Mouse (Mus musculus): ENCODE results near the gene Cmss1.

Gene Cmss1

GRCm38 (mm10) chr16:57556244-57556643, 50.4 kb downstream of the Cmss1 start:
- no peak for DNase-seq

DNA sequence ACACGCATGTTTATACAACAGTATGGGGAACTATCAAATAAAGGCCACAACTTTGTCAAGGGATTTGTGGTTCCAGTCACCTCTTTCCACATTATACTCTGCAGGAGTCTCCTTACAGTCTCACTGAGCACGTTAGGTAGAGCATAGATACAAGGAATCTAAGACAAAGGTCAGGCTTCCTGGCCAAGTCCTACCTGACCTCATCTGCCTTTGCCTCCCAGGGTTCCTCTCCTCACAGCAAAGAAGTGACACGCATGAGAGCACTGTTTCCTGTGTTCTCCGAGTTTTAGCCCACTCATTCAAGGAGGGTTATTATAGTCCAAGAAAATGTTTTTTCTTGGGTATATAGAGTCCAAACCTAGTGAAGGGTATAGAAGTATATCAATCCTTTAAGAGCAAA, 51.0 kb downstream of the Cmss1 start:
- DNase-seq: no peak

GRCm38 (mm10) chr16:57554886-57555400, 51.7 kb downstream of the Cmss1 start:
- DNase-seq: no peak

DNA sequence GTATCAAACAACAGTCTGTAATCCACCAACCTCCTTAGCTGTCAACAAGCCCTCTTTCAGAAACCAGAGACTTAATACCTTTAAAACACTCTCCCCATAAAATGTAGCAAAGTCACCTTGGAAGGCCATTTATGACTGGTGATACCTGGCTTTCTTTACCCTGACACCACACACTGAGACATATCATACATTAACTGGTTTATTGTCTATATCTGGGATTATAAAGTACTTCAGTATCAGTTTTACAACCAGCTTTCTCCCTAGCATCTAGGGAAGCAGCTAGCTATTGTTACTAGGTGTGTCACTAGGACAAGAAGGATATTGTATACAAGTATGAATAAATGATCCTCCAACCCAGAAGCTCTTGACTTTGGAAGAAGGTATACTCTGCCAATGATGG, 53.4 kb downstream of the Cmss1 start:
- no peak for DNase-seq

GRCm38 (mm10) chr16:57552709-57553108, 54.0 kb downstream of the Cmss1 start:
- no peak for DNase-seq

DNA sequence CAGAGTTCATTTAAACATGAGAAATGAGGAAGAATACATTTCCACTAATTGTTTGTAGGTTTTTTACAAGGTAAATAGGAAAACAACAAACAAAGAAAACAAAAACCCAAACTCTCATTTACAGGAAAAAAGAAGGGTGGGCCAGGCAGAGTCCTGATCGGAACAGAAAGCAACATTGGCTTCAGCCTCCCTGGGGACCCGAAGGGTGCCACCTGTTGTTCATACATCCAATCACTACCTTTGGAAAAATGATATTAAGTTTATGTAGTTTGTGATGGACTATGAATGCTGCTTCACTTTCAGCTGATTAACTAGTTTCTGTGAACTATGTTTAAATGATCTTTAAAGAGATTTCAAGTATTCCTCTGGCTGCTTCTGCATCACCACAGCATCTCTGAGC, 55.0 kb downstream of the Cmss1 start:
- DNase-seq: no peak

GRCm38 (mm10) chr16:57550817-57551216, 55.8 kb downstream of the Cmss1 start:
- no peak for DNase-seq

GRCm38 (mm10) chr16:57550088-57550487, 56.6 kb downstream of the Cmss1 start:
- DNase-seq: no peak

GRCm38 (mm10) chr16:57549061-57550037, 57.3 kb downstream of the Cmss1 start:
- DNase-seq: no peak

DNA sequence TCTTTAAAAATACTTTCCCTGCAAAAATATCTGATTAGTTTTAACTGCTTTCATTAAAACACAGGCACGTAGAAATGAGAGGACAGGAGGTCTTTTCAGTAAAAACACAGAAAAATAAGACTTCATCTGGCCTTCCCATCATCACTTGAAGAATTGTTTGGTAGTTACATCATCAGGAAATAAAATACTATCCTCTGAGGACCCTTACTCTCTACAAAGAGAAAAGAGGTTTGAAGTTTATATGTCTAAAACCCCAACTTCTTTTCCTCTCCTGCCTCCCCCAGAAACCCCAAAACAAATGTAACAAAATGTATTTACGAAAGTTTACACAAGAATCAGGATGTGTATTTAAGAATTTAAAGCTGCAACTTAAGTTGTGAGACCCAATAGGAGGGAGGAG, 58.1 kb downstream of the Cmss1 start:
- no peak for DNase-seq

- DNase-seq: no peak
Observed at GRCm38 (mm10) chr16:57546355-57546754, 60.3 kb downstream of the Cmss1 start.

GRCm38 (mm10) chr16:57544441-57544840, 62.2 kb downstream of the Cmss1 start:
- DNase-seq: no peak

GRCm38 (mm10) chr16:57543243-57543642, 63.4 kb downstream of the Cmss1 start:
- DNase-seq: no peak

- no peak for DNase-seq
Observed at GRCm38 (mm10) chr16:57536511-57536910, 70.2 kb downstream of the Cmss1 start.

DNA sequence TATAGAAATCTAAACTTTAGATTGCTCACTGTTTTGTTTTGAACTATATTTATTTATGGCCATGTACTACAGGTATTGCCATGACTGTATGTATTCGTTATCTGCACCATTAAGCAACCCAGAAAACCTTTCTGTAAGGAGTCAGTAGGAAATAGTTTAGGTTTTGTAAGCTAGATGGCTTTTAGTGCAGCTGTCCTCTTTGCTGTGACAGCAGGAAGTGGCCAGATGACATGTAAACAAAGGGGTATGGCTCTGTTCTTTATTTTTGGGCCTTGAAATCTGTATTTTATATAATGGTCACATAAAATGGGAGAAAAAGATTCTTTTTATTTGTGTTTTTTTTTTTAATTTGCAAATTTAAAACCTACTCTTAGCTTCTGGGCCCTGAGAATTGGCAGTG, 71.9 kb downstream of the Cmss1 start:
- no peak for DNase-seq

- DNase-seq: no peak
Observed at GRCm38 (mm10) chr16:57534365-57534764, 72.3 kb downstream of the Cmss1 start.

GRCm38 (mm10) chr16:57532081-57532493, 74.6 kb downstream of the Cmss1 start:
- DNase-seq: no peak

DNA sequence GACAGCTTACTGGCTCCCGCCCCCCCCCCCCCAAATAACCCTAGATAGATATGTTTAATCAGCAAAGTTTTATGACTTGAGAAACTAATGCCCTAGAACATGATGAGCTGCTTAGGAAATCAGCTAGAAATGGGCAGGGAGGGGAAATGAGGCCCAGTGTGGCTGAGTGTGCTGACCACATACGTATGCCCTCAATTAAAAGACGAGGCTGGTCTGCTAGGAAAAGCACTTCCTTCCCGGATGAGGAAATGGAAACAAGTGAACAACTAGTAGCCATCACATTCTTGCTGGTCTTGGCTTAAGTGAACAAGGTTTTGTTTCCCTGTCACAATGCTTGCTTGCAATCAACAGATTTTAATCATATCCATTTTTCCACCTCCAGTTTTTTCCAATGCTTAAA, 76.1 kb downstream of the Cmss1 start:
- no peak for DNase-seq

GRCm38 (mm10) chr16:57528457-57528856, 78.2 kb downstream of the Cmss1 start:
- DNase-seq: no peak

- DNase-seq: no peak
Observed at GRCm38 (mm10) chr16:57526893-57527292, 79.8 kb downstream of the Cmss1 start.

- no peak for DNase-seq
Observed at GRCm38 (mm10) chr16:57525476-57525875, 81.2 kb downstream of the Cmss1 start.

- no peak for DNase-seq
Observed at GRCm38 (mm10) chr16:57525046-57525445, 81.6 kb downstream of the Cmss1 start.

DNA sequence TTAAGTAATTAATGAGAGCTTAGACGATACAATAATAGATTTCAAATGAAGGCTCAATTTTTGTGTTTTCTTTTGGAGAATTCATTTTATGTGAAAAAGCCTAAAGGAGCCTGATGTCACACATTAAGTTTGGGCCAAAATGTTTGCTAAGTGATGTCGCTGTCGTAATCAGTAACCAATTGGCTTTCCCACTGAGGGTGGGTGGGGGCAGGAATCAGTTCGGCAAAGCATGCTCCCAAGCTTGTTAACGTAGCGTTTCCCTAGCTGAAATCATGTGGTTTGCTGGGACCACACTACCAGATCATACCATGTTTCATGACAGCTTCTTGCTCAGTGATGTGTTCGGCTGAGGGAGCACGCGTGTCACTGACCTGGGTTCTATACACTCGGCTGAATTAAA, 91.0 kb downstream of the Cmss1 start:
- DNase-seq: no peak

GRCm38 (mm10) chr16:57514371-57514770, 92.3 kb downstream of the Cmss1 start:
- DNase-seq: no peak

- DNase-seq: no peak
Observed at GRCm38 (mm10) chr16:57513562-57513961, 93.1 kb downstream of the Cmss1 start.

Measured in cerebellum, adult 9-11 months (tissue).